In the genomic region with DNA sequence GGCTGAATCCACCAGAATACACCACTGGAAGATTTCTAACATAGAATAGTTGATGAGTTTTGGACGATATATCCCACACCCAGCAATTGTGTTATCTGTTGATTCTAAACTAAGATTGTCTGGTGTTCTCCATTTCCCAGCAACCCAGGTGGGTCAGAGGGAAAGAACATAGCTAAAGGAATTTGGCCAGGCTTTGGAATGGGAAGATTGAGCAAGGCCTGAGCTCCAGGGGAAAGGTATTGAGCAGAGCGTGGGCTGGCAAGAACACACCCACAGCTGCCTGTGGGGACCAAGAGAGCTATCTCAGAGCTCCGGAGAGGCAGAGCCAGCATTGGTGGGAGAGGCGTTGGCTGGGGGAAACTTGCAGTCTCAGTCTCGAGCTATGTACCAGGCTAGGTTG, we compare ENCODE assay signal across 20 mouse cellular contexts.
"Had no signal": no experiment of that assay in that cellular context is flagged by ENCODE, and none has a peak within 500 bp of the region (broad histone marks: within the 10 kb centered on the region; RNA-seq: fewer than 3 reads in every experiment).

No protein-coding gene starts in this region.

- H3K4me1 ChIP-seq: liver, embryonic 13.5 days had no signal

- H3K4me3 ChIP-seq: limb, embryonic 13.5 days; liver, embryonic 13.5 days; lung, embryonic 15.5 days; megakaryocyte, embryonic 14.5 days; midbrain, embryonic 10.5 days; midbrain, embryonic 13.5 days; myocyte; neural tube, embryonic 13.5 days had no signal

- DNase-seq: kidney, adult 18-20 months; kidney, adult 9 months; kidney, postnatal 14 days; kidney, postnatal 4 days; left cerebral cortex, postnatal 4 days; liver, embryonic 13.5 days; lung, adult 18-20 months; lung, postnatal 10 days; lung, postnatal 36 days; retina, postnatal 1 day; thymus, adult 18-20 months; thymus, postnatal 36 days had no signal

- H3K4me2 ChIP-seq: limb, embryonic 13.5 days; liver, embryonic 13.5 days; lung, embryonic 15.5 days; midbrain, embryonic 13.5 days; neural tube, embryonic 13.5 days had no signal

- H3K9me3 ChIP-seq: limb, embryonic 13.5 days; liver, embryonic 13.5 days; lung, embryonic 15.5 days; megakaryocyte, embryonic 14.5 days; midbrain, embryonic 10.5 days; midbrain, embryonic 13.5 days; neural tube, embryonic 13.5 days had no signal

- H3K36me3 ChIP-seq: limb, embryonic 13.5 days; liver, embryonic 13.5 days; lung, embryonic 15.5 days; midbrain, embryonic 10.5 days; midbrain, embryonic 13.5 days; neural tube, embryonic 13.5 days had no signal

- H3K9ac ChIP-seq: limb, embryonic 13.5 days; liver, embryonic 13.5 days; lung, embryonic 15.5 days; midbrain, embryonic 13.5 days; neural tube, embryonic 13.5 days had no signal

- H3K27me3 ChIP-seq: limb, embryonic 13.5 days; liver, embryonic 13.5 days; lung, embryonic 15.5 days; midbrain, embryonic 13.5 days; neural tube, embryonic 13.5 days had no signal

- ATAC-seq: midbrain, embryonic 13.5 days; midbrain, embryonic 16.5 days had no signal

- H3K27ac ChIP-seq: limb, embryonic 13.5 days; liver, embryonic 13.5 days; lung, embryonic 15.5 days; midbrain, embryonic 10.5 days; midbrain, embryonic 13.5 days; neural tube, embryonic 13.5 days had no signal
